8 mouse cellular contexts compared by ENCODE assay signal in the genomic region with DNA sequence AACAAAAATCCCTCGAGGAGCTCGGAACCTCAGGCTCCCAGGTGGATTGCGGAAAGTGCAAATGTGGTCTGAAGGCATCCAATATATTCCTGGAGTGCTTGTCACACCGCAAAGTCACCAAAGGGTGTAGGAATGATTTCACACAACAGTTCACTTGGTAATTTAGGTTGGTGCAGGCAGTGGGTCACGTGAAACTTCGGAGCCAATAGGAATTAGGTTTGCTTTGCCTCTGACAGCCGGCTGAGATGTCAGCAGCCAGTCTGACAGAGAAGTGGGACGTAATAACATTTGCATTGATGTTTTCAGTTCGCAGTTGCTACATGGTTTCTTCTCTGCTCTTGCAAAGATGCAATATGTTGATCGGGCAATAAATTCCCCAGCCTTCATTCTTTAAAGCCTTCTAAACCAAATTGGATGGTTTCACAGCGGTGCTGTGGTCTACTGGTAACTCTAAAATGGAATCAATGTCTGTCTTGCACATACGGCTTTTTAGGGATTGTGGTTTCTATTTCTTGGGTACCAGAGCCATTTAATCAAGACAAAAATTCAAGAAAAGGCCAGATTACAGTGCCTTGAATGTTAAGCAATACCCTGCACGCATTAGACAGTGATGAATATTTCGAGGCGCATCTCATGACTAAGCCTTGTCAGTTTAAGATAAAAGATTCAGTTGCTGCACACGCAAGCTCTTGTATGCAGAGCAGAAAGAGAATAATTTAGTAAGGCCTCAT.
DNase-seq lines count a peak whose midpoint lies in the region; ATAC-seq and TF ChIP-seq lines count a peak whose summit lies in the region.

No protein-coding gene starts in this region.

- no peak for DNase-seq in gastrocnemius, adult 2 months
- no peak for DNase-seq in gastrocnemius, postnatal 36 days
- DNase-seq in right cerebral cortex, adult 18-20 months: peak; percentile 23
- DNase-seq in right cerebral cortex, postnatal 4 days: no peak
- DNase-seq in hindbrain, postnatal 0 days (ENCODE audit: low spot score): peak; percentile 73
- DNase-seq in T-cell, adult 2 months (ENCODE audit: low spot score): no peak
- DNase-seq in c-Kit-positive CD71-positive TER-119-positive erythroid progenitor cells, embryonic 14.5 days (ENCODE audit: low spot score): no peak

- H3K27ac ChIP-seq in gastrocnemius, adult 2 months: no peak overlapping the region
- H3K27ac ChIP-seq in hindbrain, postnatal 0 days: peak overlapping the region; percentile 64
- H3K27ac ChIP-seq in neural tube, embryonic 15.5 days (replicated peaks): peak overlapping the region; percentile 86

- H3K27me3 ChIP-seq in hindbrain, postnatal 0 days (ENCODE audit: insufficient read depth, low read length): no peaks in the 10 kb centered on the region
- no peaks in the 10 kb centered on the region for H3K27me3 ChIP-seq in neural tube, embryonic 15.5 days (replicated peaks)

- H3K9me3 ChIP-seq in hindbrain, postnatal 0 days (ENCODE audit: low read length): no peaks in the 10 kb centered on the region
- no peaks in the 10 kb centered on the region for H3K9me3 ChIP-seq in neural tube, embryonic 15.5 days (replicated peaks)

- H3K9ac ChIP-seq in hindbrain, postnatal 0 days (replicated peaks; ENCODE audit: low read length): no peak overlapping the region
- 0 out of 2 replicates have a peak overlapping the region, but pooled peaks have one; percentile 30 for H3K9ac ChIP-seq in neural tube, embryonic 15.5 days (replicated peaks)

- H3K4me1 ChIP-seq in hindbrain, postnatal 0 days (ENCODE audit: insufficient read depth, low read length): no peaks in the 10 kb centered on the region
- peaks cover 17% of the 10 kb centered on the region for H3K4me1 ChIP-seq in neural tube, embryonic 15.5 days

- intact Hi-C loops in gastrocnemius, adult 2 months (cut with DNase I): no loop called here
- intact Hi-C loops in gastrocnemius, postnatal 36 days (cut with DNase I): no loop called here

- peak overlapping the region; percentile 19; the same call in 1 of the 2 replicates for H3K4me2 ChIP-seq in hindbrain, postnatal 0 days (ENCODE audit: low read depth, low read length)
- peak overlapping the region; percentile 56 for H3K4me2 ChIP-seq in neural tube, embryonic 15.5 days

- no peaks in the 10 kb centered on the region for H3K36me3 ChIP-seq in hindbrain, postnatal 0 days (ENCODE audit: insufficient read depth, low read length)
- no peaks in the 10 kb centered on the region for H3K36me3 ChIP-seq in neural tube, embryonic 15.5 days

- peak overlapping the region; percentile 37 for H3K4me3 ChIP-seq in gastrocnemius, adult 2 months
- H3K4me3 ChIP-seq in hindbrain, postnatal 0 days (ENCODE audit: low read length): no peak overlapping the region
- H3K4me3 ChIP-seq in neural tube, embryonic 15.5 days (replicated peaks): peak overlapping the region; percentile 32

- ATAC-seq in hindbrain, postnatal 0 days: peak; percentile 84
- peak; percentile 94 for ATAC-seq in neural tube, embryonic 15.5 days (ENCODE audit: low FRiP score)

- TF ChIP-seq CTCF in gastrocnemius, adult 2 months (IDR thresholded peaks at IDR 0.05): no peak
- TF ChIP-seq CTCF in hindbrain, postnatal 0 days (IDR thresholded peaks at IDR 0.05; ENCODE audit: low read depth): no peak

- 58% methylated on average over 16 of the region's 16 CpGs for WGBS in hindbrain, postnatal 0 days
- 47% methylated on average over 16 of the region's 16 CpGs for WGBS in neural tube, embryonic 15.5 days

Comparison
In these comparisons a context has a peak if more than half of its experiments do, and no peak if none do; other contexts are left out.
1. DNase-seq: peak in right cerebral cortex, adult 18-20 months (single experiment) and hindbrain, postnatal 0 days (single experiment); none in gastrocnemius, adult 2 months (single experiment), gastrocnemius, postnatal 36 days (0 of 2), right cerebral cortex, postnatal 4 days (single experiment), T-cell, adult 2 months (single experiment) and c-Kit-positive CD71-positive TER-119-positive erythroid progenitor cells, embryonic 14.5 days (single experiment).